Mouse (Mus musculus): Measurements from ENCODE around the gene Diaph2. TPM values are rescaled to one million over a fixed set of nuclear protein-coding genes. Genes with fewer than 3 reads are reported as not detected.

Diaph2 gene
- total RNA-seq (2021): 1 to 10 TPM; 6.4 to 9.6 TPM
- long read RNA-seq, experiment 1, partial matches to known transcripts: 0 of 1 reads
- long read RNA-seq, experiment 1, other reads (novel, unspliced or antisense): 1 of 1 reads
- long read RNA-seq, experiment 2, partial matches to known transcripts: 0 of 2 reads
- long read RNA-seq, experiment 2, other reads (novel, unspliced or antisense): 2 of 2 reads

GRCm38 (mm10) chrX:129749571-129750061 is at the start of gene Diaph2:
Gene Diaph2, plus strand, starts transcription at chrX:129749742.
- DNase-seq: peak; percentile 59

- no peak for DNase-seq
These were observed 47.8 kb upstream of the Diaph2 start for GRCm38 (mm10) chrX:129701634-129702312.

- no peak for DNase-seq
These were observed 39.9 kb upstream of the Diaph2 start for GRCm38 (mm10) chrX:129709656-129710055.

- no peak for DNase-seq
These were observed 20.8 kb upstream of the Diaph2 start for GRCm38 (mm10) chrX:129728717-129729220.

GRCm38 (mm10) chrX:129736562-129736961 is 13.0 kb upstream of the Diaph2 start:
- DNase-seq: no peak

GRCm38 (mm10) chrX:129739226-129739625 is 10.3 kb upstream of the Diaph2 start:
- no peak for DNase-seq

GRCm38 (mm10) chrX:129742981-129743380 is 6.6 kb upstream of the Diaph2 start:
- DNase-seq: no peak

GRCm38 (mm10) chrX:129745976-129746375 is 3.6 kb upstream of the Diaph2 start:
- no peak for DNase-seq

- DNase-seq: no peak
These were observed 440 bp upstream of the Diaph2 start for GRCm38 (mm10) chrX:129749102-129749501.

- peak; percentile 16 for DNase-seq
These were observed 590 bp downstream of the Diaph2 start for GRCm38 (mm10) chrX:129750094-129750569.

GRCm38 (mm10) chrX:129750606-129751005 is 1.1 kb downstream of the Diaph2 start:
- no peak for DNase-seq

- no peak for DNase-seq
These were observed 7.1 kb downstream of the Diaph2 start for GRCm38 (mm10) chrX:129756606-129757005.

- DNase-seq: no peak
These were observed 13.1 kb downstream of the Diaph2 start for GRCm38 (mm10) chrX:129762649-129763048.

GRCm38 (mm10) chrX:129765378-129765777 is 15.8 kb downstream of the Diaph2 start:
- no peak for DNase-seq

- DNase-seq: no peak
These were observed 17.3 kb downstream of the Diaph2 start for GRCm38 (mm10) chrX:129766811-129767210.

GRCm38 (mm10) chrX:129770625-129771024 is 21.1 kb downstream of the Diaph2 start:
- no peak for DNase-seq

- no peak for DNase-seq
These were observed 24.2 kb downstream of the Diaph2 start for GRCm38 (mm10) chrX:129773556-129774255.

GRCm38 (mm10) chrX:129774478-129774877 is 24.9 kb downstream of the Diaph2 start:
- no peak for DNase-seq

- no peak for DNase-seq
These were observed 27.2 kb downstream of the Diaph2 start for GRCm38 (mm10) chrX:129776761-129777160.

GRCm38 (mm10) chrX:129777404-129777962 is 27.9 kb downstream of the Diaph2 start:
- no peak for DNase-seq

- DNase-seq: no peak
These were observed 32.3 kb downstream of the Diaph2 start for GRCm38 (mm10) chrX:129781844-129782243.

- DNase-seq: no peak
These were observed 34.5 kb downstream of the Diaph2 start for GRCm38 (mm10) chrX:129784062-129784461.
